Mouse (Mus musculus) cerebellum, adult 8-10 months (tissue): Measurements from ENCODE around the gene Dennd5a.
A peak's percentile ranks its signal among the peaks of the same experiment; 100 is the strongest.

ENCODE experiments used
- DNase-seq: peaks from one replicate; pipeline ENCODE4 v3.0.0; 2022

The Dennd5a gene

GRCm38 (mm10) chr7:109876085-109876484 lies 84.2 kb downstream of the Dennd5a start:
- DNase-seq: no peak

DNA sequence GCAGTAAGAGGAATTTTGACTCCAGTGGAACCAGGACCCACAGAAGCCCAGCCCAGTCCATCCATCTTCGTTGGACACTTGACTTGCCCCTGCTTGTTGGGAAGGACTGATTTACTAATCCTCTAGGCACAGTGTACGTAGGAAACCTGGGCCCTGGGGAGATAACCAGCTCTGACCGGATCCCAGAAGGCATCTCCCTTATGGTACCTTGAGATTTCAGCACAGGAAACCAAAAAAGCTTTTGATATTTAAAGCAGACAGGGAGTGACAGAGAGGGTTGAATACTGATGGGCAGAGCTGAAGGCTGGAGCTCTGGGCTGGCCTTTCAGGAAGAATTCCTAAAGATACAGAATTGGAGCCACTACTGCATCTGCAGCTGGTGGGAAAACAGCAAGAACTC lies 84.7 kb downstream of the Dennd5a start:
- no peak for DNase-seq

GRCm38 (mm10) chr7:109875033-109875432 lies 85.2 kb downstream of the Dennd5a start:
- DNase-seq: no peak

- DNase-seq: no peak
Observed at GRCm38 (mm10) chr7:109873170-109873569, 87.1 kb downstream of the Dennd5a start.

DNA sequence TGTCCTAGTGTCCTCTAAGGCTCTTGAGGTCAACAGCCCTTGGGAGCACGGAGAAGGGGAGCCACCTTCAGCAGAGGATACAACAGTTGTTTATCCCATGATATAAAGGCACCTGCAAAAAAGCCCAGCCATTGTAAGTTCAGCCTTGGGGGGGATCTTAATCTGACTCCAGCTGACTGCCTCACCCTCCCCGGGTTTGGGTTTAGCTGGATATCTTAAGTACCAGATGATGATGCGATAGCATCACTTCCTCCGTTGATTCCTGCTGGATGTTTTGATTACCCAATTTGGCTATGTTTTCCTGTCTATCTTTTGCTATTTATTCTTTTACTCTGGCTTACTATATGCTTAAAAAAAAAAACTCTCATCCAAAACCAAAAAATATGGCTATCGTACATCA lies 89.0 kb downstream of the Dennd5a start:
- DNase-seq: no peak

DNA sequence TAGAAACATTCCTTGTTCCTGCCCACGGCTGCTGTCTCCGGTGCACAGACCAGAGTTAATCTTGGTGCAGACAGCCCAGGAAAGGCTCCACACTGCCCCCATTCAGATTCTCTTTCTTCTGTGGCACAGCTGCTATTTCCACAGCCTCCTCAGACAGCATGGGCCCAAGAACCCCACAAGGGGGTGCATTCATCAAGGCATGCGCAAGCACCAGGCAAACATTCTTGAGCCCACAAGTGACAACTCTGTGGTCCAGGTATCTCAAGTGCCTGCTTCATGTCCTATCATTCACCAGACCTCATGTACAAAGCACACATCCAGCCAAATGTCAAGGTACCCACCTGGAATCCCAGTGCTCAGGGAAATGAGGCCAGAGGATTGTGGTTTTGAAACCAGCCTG lies 91.8 kb downstream of the Dennd5a start:
- DNase-seq: no peak

GRCm38 (mm10) chr7:109866643-109867042 lies 93.6 kb downstream of the Dennd5a start:
- DNase-seq: no peak

DNA sequence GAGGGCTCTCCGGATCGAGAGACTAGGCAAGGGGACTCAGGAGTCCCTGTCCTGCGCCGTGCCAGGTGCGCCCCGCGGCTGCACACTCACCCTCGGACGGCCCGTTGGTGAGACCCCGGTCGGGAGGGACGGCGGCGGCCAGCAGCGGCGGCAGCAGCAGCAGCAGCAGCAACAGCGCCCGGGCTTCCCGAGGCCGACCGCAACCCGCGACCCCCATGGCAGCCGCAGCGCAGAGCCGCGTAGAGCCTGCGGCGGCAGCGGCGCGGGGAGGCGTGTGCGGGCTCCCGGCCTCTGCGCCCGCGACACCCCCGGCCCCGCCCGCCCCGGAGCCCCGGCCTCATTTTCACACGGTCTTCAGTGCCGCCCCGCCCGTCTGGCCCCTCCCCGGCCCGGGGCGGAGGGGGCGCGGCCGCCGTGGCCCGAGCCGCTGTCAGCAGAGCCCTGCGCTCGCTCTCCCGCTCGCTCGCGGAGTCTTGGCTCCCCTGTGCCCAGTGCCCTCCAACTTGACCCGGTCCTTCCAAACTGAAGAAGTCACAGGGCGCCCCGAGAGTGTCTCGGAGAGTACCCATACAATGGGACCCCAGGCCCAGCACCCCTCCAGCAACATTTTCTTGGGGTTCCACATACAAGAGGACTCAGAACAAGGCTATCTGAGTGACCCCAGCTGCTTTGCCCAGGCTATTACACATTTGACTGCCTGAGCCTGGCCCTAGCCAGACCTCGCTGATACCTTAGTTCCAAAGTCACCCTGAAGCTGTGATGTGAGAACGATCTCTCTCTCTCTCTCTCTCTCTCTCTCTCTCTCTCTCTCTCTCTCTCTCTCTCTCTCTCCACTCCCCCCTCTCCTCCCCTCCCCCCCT lies 94.7 kb downstream of the Dennd5a start, which contains the start of gene Scube2:
Scube2 (minus strand) TSS at position 310 of the 860 bp plus-strand sequence.
- DNase-seq: no peak

DNA sequence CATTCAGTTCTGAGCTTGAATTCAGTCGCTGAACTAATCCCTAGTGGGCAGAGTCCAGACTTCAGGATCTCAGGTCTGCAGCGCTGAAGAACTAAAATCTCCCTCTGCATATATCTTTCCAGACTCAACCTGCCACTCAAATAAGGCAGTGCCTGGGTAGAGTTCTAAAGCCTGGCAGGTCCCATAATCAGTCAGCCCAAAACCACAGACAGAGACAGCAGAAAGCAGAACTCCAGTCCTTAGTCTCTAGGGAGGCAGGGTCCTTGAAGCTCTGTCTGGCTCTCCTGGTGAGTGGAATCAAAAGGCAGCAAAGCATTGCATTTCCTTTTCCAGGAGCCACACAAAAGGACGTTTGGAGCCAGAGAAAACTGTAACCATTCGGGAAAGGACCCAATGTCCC lies 96.7 kb downstream of the Dennd5a start:
- no peak for DNase-seq

GRCm38 (mm10) chr7:109860162-109860561 lies 100.1 kb downstream of the Dennd5a start:
- no peak for DNase-seq

- no peak for DNase-seq
Observed at GRCm38 (mm10) chr7:109859354-109859753, 100.9 kb downstream of the Dennd5a start.

- DNase-seq: peak; percentile 33
Observed at GRCm38 (mm10) chr7:109852752-109853212, 107.5 kb downstream of the Dennd5a start.

- DNase-seq: no peak
Observed at GRCm38 (mm10) chr7:109852017-109852416, 108.3 kb downstream of the Dennd5a start.

- no peak for DNase-seq
Observed at GRCm38 (mm10) chr7:109850531-109850930, 109.7 kb downstream of the Dennd5a start.

- DNase-seq: no peak
Observed at GRCm38 (mm10) chr7:109849750-109850434, 110.4 kb downstream of the Dennd5a start.

GRCm38 (mm10) chr7:109848867-109849733 lies 111.2 kb downstream of the Dennd5a start:
- no peak for DNase-seq

GRCm38 (mm10) chr7:109844100-109844499 lies 116.2 kb downstream of the Dennd5a start:
- DNase-seq: no peak
